Mouse (Mus musculus): ENCODE measurements around the gene Ifi27.

GRCm38 (mm10) chr12:103487276-103487675 is 53.3 kb downstream of the Ifi27 start:
- TF ChIP-seq CTCF (IDR thresholded peaks at IDR 0.05; ENCODE audit: borderline replicate concordance, insufficient read depth, low read depth, low read length): no peak
- TF ChIP-seq POLR2A (IDR thresholded peaks at IDR 0.05; ENCODE audit: borderline replicate concordance, insufficient read depth, low read length): no peak

Measured in cerebellum, adult 2 months (tissue).